Mouse (Mus musculus): ENCODE data around the gene Ccdc102a. TPM values are rescaled to one million over a fixed set of nuclear protein-coding genes. Genes with fewer than 3 reads are reported as not detected.

Ccdc102a gene
- polyA plus RNA-seq, 1 experiment from 2014 or later, result 1.3 TPM

DNA sequence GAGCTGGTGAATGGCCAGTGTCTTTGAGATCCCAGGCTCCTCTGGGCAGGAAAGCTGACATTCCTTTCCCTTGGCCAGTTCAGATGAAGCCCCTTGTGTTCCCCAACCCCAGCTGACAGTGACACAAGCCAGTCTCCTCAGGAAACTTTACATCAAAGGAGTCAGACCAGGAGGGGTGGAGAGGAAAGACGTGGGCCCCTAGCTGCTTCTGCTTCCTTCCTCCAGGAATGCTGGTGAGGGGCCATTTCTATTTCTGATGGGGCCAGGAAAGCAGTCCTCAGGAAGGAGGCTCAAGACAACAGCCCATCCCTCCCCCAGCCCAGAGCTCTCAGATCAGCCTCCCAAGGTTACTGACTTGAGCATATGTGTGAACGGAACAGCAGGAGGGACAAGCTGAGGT is 25.0 kb downstream of the Ccdc102a start:
- ATAC-seq (no peak), DNase-seq (no peak)
- 40% methylated on average over 2 of the region's 2 CpGs for WGBS (ENCODE audit: insufficient replicate concordance)
- no peaks in the 10 kb centered on the region for H3K9me3 ChIP-seq (ENCODE audit: low read length)
- TF ChIP-seq CTCF (IDR thresholded peaks at IDR 0.05; ENCODE audit: low read depth) (no peak), EP300 (IDR thresholded peaks at IDR 0.05; ENCODE audit: low read depth) (no peak)
- H3K4me1 ChIP-seq (ENCODE audit: insufficient read depth), result peaks cover 8% of the 10 kb centered on the region
- no peaks in the 10 kb centered on the region for H3K36me3 ChIP-seq (replicated peaks; ENCODE audit: insufficient read depth, low read length)
- H3K27ac ChIP-seq (ENCODE audit: low read depth), result no peak overlapping the region
- no peak overlapping the region for H3K4me3 ChIP-seq (ENCODE audit: low read depth, low read length)
- no peaks in the 10 kb centered on the region for H3K27me3 ChIP-seq (ENCODE audit: insufficient read depth, low read length)
- H3K9ac ChIP-seq (replicated peaks), result no peak overlapping the region
- no peak overlapping the region for H3K4me2 ChIP-seq (ENCODE audit: low read depth, low read length)

- no peak for TF ChIP-seq EP300 (IDR thresholded peaks at IDR 0.05; ENCODE audit: low read depth)
- TF ChIP-seq CTCF (IDR thresholded peaks at IDR 0.05; ENCODE audit: low read depth), result no peak
- Histone ChIP-seq H3K4me2 (ENCODE audit: low read depth, low read length) (peak overlapping the region; percentile 57), H3K9me3 (ENCODE audit: low read length) (no peaks in the 10 kb centered on the region), H3K4me3 (ENCODE audit: low read depth, low read length) (no peak overlapping the region), H3K27me3 (ENCODE audit: insufficient read depth, low read length) (no peaks in the 10 kb centered on the region), H3K36me3 (replicated peaks; ENCODE audit: insufficient read depth, low read length) (no peaks in the 10 kb centered on the region), H3K9ac (replicated peaks) (no peak overlapping the region), H3K27ac (ENCODE audit: low read depth) (no peak overlapping the region), H3K4me1 (ENCODE audit: insufficient read depth) (peaks cover 3% of the 10 kb centered on the region; the same call in 1 of the 2 replicates)
- DNase-seq, result no peak
- 28% methylated on average over 14 of the region's 14 CpGs for WGBS (ENCODE audit: insufficient replicate concordance)
- peak; percentile 56; the same call in 1 of the 2 replicates for ATAC-seq
These were observed 29.4 kb downstream of the Ccdc102a start for GRCm38 (mm10) chr8:94888383-94889036.

DNA sequence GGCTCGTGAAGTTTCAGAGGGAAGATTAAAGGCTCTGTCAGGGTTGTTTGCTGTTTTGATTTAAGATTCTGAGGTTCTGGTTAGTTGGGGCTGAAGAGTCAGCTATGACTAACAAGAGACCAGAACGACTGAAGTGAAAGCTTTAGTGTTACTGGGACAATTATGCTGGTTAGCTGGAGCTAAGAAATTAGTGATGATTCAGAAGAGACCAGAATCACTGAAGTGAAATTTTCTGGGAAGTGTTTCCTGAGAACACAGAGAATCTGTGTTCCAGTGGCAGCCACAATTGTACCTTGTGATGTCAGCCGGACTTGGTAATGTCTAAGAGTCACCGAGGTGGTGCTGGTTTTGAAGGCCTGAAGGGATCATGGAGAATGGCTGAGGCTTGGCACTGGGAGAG is 37.2 kb downstream of the Ccdc102a start:
- Histone ChIP-seq H3K9ac (replicated peaks) (no peak overlapping the region), H3K4me2 (ENCODE audit: low read depth, low read length) (no peak overlapping the region), H3K4me3 (ENCODE audit: low read depth, low read length) (no peak overlapping the region), H3K36me3 (replicated peaks; ENCODE audit: insufficient read depth, low read length) (no peaks in the 10 kb centered on the region), H3K27me3 (ENCODE audit: insufficient read depth, low read length) (no peaks in the 10 kb centered on the region), H3K4me1 (ENCODE audit: insufficient read depth) (peaks cover 8% of the 10 kb centered on the region), H3K9me3 (ENCODE audit: low read length) (no peaks in the 10 kb centered on the region), H3K27ac (ENCODE audit: low read depth) (no peak overlapping the region)
- TF ChIP-seq CTCF (IDR thresholded peaks at IDR 0.05; ENCODE audit: low read depth) (no peak), EP300 (IDR thresholded peaks at IDR 0.05; ENCODE audit: low read depth) (no peak)
- ATAC-seq (no peak), DNase-seq (no peak)
- WGBS (ENCODE audit: insufficient replicate concordance), result 60% methylated on average over 4 of the region's 4 CpGs

DNA sequence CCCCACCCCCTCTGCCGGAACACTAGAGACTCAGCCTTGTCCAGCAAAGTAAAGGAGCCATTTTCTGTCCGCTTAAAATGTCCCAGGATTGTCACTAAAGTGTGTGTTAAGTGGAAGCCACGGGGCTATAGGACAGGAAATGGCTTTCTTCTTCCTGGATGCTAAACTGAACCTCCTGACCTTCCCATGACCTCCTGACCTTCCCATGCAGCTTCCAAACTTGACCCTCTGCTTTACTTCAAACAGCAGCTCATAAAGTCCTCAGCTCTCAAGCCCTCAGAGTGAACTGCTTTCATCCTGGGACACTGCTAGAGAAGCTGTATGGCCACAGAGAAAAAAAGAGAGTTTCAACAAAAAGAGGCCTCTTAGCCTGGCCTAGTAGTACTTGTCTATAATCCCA is 41.1 kb downstream of the Ccdc102a start:
- Histone ChIP-seq H3K27ac (ENCODE audit: low read depth) (peak overlapping the region; percentile 64), H3K4me3 (ENCODE audit: low read depth, low read length) (no peak overlapping the region), H3K9me3 (ENCODE audit: low read length) (no peaks in the 10 kb centered on the region), H3K36me3 (replicated peaks; ENCODE audit: insufficient read depth, low read length) (no peaks in the 10 kb centered on the region), H3K4me1 (ENCODE audit: insufficient read depth) (peaks cover 22% of the 10 kb centered on the region), H3K9ac (replicated peaks) (no peak overlapping the region), H3K4me2 (ENCODE audit: low read depth, low read length) (peak overlapping the region; percentile 99; the same call in 1 of the 2 replicates), H3K27me3 (ENCODE audit: insufficient read depth, low read length) (peaks cover 12% of the 10 kb centered on the region)
- DNase-seq (peak; percentile 12), ATAC-seq (no peak)
- no peak for TF ChIP-seq EP300 (IDR thresholded peaks at IDR 0.05; ENCODE audit: low read depth)
- TF ChIP-seq CTCF (IDR thresholded peaks at IDR 0.05; ENCODE audit: low read depth), result no peak
- WGBS (ENCODE audit: insufficient replicate concordance), result 34% methylated on average over 3 of the region's 3 CpGs

DNA sequence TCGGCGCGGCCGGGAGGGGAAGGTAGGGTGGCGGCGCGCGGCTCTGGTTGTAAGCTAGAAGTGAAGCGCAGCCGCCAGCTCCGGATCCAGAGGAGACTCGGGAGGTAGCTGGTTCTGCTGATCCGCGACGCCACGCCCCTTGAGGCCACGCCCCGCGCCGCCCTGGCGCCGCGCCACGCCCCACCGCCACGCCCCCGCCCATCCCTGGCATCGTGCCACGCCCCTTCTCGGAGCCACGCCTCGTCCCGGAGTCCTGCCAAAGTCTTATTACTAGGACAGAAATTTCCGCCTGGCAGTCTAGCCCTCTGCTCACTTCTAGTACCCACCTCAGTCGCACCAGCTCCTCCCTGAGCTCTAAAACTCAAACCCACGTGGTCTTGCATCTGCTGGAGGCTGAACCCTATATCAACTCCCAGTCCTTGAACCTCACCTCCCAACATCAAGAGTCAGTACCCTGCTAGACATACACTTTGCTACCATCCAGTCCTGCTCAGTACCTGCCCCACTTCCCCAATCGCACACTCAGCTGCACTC is 41.6 kb downstream of the Ccdc102a start, which contains the start of gene Dok4:
Dok4 (minus strand) TSS at position 134 of the 534 bp plus-strand sequence.
- H3K4me3 ChIP-seq (ENCODE audit: low read depth, low read length), result peak within 1 kb of the TSS; percentile 78
- ATAC-seq, result peak; percentile 83
- H3K4me2 ChIP-seq (ENCODE audit: low read depth, low read length), result peak within 1 kb of the TSS; percentile 99
- peak; percentile 98 for DNase-seq
- no peak for TF ChIP-seq EP300 (IDR thresholded peaks at IDR 0.05; ENCODE audit: low read depth)
- TF ChIP-seq CTCF (IDR thresholded peaks at IDR 0.05; ENCODE audit: low read depth), result no peak
- H3K27ac ChIP-seq (ENCODE audit: low read depth), result peak within 1 kb of the TSS; percentile 90
- peaks cover 23% of the 10 kb centered on the region for H3K4me1 ChIP-seq (ENCODE audit: insufficient read depth)
- 2% methylated on average over 35 of the region's 37 CpGs for WGBS (ENCODE audit: insufficient replicate concordance)
- peaks cover 12% of the 10 kb centered on the region for H3K27me3 ChIP-seq (ENCODE audit: insufficient read depth, low read length)
- H3K36me3 ChIP-seq (replicated peaks; ENCODE audit: insufficient read depth, low read length), result no peaks in the 10 kb centered on the region
- peak within 1 kb of the TSS; percentile 85 for H3K9ac ChIP-seq (replicated peaks)
- no peaks in the 10 kb centered on the region for H3K9me3 ChIP-seq (ENCODE audit: low read length)

DNA sequence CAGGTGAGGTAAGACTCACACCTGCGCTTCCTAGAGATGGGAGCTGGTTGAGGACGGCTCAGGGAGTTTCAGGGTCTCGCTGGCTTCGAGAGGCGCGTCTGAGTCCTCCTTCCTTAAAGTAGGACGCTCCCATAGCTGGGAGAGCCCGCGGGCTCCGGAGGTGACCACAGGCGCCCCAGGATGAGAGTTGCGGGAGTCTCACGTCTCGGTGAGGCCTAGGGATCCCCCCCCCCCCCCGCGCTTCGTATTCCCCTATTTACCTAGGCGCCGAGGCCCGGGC is 42.1 kb downstream of the Ccdc102a start:
- DNase-seq (no peak), ATAC-seq (peak; percentile 28)
- TF ChIP-seq CTCF (IDR thresholded peaks at IDR 0.05; ENCODE audit: low read depth), result no peak
- no peak for TF ChIP-seq EP300 (IDR thresholded peaks at IDR 0.05; ENCODE audit: low read depth)
- 0% methylated on average over 10 of the region's 20 CpGs for WGBS (ENCODE audit: insufficient replicate concordance)
- H3K27ac ChIP-seq (ENCODE audit: low read depth), result peak overlapping the region; percentile 90
- H3K4me3 ChIP-seq (ENCODE audit: low read depth, low read length), result peak overlapping the region; percentile 78
- no peaks in the 10 kb centered on the region for H3K9me3 ChIP-seq (ENCODE audit: low read length)
- H3K27me3 ChIP-seq (ENCODE audit: insufficient read depth, low read length), result peaks cover 16% of the 10 kb centered on the region
- peak overlapping the region; percentile 99 for H3K4me2 ChIP-seq (ENCODE audit: low read depth, low read length)
- H3K9ac ChIP-seq (replicated peaks), result peak overlapping the region; percentile 85
- H3K4me1 ChIP-seq (ENCODE audit: insufficient read depth), result peaks cover 27% of the 10 kb centered on the region
- no peaks in the 10 kb centered on the region for H3K36me3 ChIP-seq (replicated peaks; ENCODE audit: insufficient read depth, low read length)
